Mouse (Mus musculus) liver, postnatal 0 days (tissue): ENCODE data around the gene Klhl40.

Experiments
- CTCF ChIP-seq: sonication (generic); IDR thresholded peaks from 2 replicates; pipeline ENCODE4 v1.5.1; 2016; ENCODE audit warnings: antibody characterized with exemption, low read depth
- EP300 ChIP-seq: IDR thresholded peaks from 2 replicates; pipeline ENCODE4 v1.6.1; 2016; ENCODE audit warnings: antibody characterized with exemption, low read depth, mild to moderate bottlenecking

DNA sequence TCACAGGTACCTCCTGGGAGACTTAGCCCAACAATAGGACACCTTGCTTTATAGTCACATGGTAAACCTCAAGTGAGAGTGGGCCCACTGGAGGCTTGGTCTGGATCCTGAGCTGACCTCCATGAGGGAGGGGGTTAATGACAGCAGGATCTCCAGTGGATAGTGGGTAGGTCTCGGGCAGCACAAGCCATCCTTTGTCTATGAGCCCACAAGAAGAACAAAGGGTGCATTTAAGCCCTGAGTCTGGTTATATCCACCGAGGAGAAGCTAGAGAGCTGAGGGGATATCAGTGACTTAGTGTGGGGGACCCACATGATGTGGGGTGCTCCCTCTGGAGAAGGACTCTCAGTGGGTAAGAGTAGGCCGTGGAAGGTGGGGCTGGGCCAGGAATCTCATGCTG, 31.1 kb downstream of the Klhl40 start:
- no peak for TF ChIP-seq CTCF
- TF ChIP-seq EP300, result no peak
